Mouse (Mus musculus): ENCODE data around the gene 1700025C18Rik.
A peak's percentile ranks its signal among the peaks of the same experiment; 100 is the strongest.

1700025C18Rik gene

GRCm38 (mm10) chr2:165078045-165078444 lies 12.5 kb downstream of the 1700025C18Rik start:
- no peak for DNase-seq (ENCODE audit: low read depth, low spot score)

GRCm38 (mm10) chr2:165077055-165077454 lies 13.5 kb downstream of the 1700025C18Rik start:
- no peak for DNase-seq (ENCODE audit: low read depth, low spot score)

- no peak for DNase-seq (ENCODE audit: low read depth, low spot score)
Measured at GRCm38 (mm10) chr2:165074937-165075336, 15.6 kb downstream of the 1700025C18Rik start.

- no peak for DNase-seq (ENCODE audit: low read depth, low spot score)
Measured at GRCm38 (mm10) chr2:165074081-165074884, 16.3 kb downstream of the 1700025C18Rik start.

- DNase-seq (ENCODE audit: low read depth, low spot score) = no peak
Measured at GRCm38 (mm10) chr2:165073381-165073781, 17.2 kb downstream of the 1700025C18Rik start.

GRCm38 (mm10) chr2:165070096-165070816 lies 20.3 kb downstream of the 1700025C18Rik start:
- no peak for DNase-seq (ENCODE audit: low read depth, low spot score)

GRCm38 (mm10) chr2:165068806-165069205 lies 21.7 kb downstream of the 1700025C18Rik start:
- DNase-seq (ENCODE audit: low read depth, low spot score) = no peak

- DNase-seq (ENCODE audit: low read depth, low spot score) = no peak
Measured at GRCm38 (mm10) chr2:165064489-165064888, 26.1 kb downstream of the 1700025C18Rik start.

- DNase-seq (ENCODE audit: low read depth, low spot score) = no peak
Measured at GRCm38 (mm10) chr2:165061638-165062433, 28.7 kb downstream of the 1700025C18Rik start.

- no peak for DNase-seq (ENCODE audit: low read depth, low spot score)
Measured at GRCm38 (mm10) chr2:165059961-165060360, 30.6 kb downstream of the 1700025C18Rik start.

GRCm38 (mm10) chr2:165056377-165057085 lies 34.0 kb downstream of the 1700025C18Rik start:
- DNase-seq (ENCODE audit: low read depth, low spot score) = no peak

- no peak for DNase-seq (ENCODE audit: low read depth, low spot score)
Measured at GRCm38 (mm10) chr2:165055905-165056304, 34.6 kb downstream of the 1700025C18Rik start.

GRCm38 (mm10) chr2:165054888-165055852 lies 35.4 kb downstream of the 1700025C18Rik start, which contains the start of gene Cd40:
Gene Cd40 (plus strand): TSS chr2:165055627.
- no peak for DNase-seq (ENCODE audit: low read depth, low spot score)

- no peak for DNase-seq (ENCODE audit: low read depth, low spot score)
Measured at GRCm38 (mm10) chr2:165051566-165051965, 39.0 kb downstream of the 1700025C18Rik start.

GRCm38 (mm10) chr2:165050826-165051548 lies 39.6 kb downstream of the 1700025C18Rik start:
- DNase-seq (ENCODE audit: low read depth, low spot score) = no peak

- DNase-seq (ENCODE audit: low read depth, low spot score) = no peak
Measured at GRCm38 (mm10) chr2:165049044-165049443, 41.5 kb downstream of the 1700025C18Rik start.

- DNase-seq (ENCODE audit: low read depth, low spot score) = no peak
Measured at GRCm38 (mm10) chr2:165043729-165044128, 46.8 kb downstream of the 1700025C18Rik start.

- DNase-seq (ENCODE audit: low read depth, low spot score) = peak; percentile 47
Measured at GRCm38 (mm10) chr2:165043090-165043636, 47.4 kb downstream of the 1700025C18Rik start.

- no peak for DNase-seq (ENCODE audit: low read depth, low spot score)
Measured at GRCm38 (mm10) chr2:165042126-165042525, 48.4 kb downstream of the 1700025C18Rik start.

Measured in brain, embryonic 18.5 days (tissue).